Mouse (Mus musculus) heart, postnatal 0 days (tissue): Measurements from ENCODE around the gene Rhebl1. TPM values are rescaled to one million over a fixed set of nuclear protein-coding genes. Genes with fewer than 3 reads are reported as not detected.

Experiments
- ATAC-seq: fragments of 200-750 bp; cut with Nextera tagmentation; 2 replicates; pipeline ENCODE4 v1.8.0; 2017; ENCODE audit warnings: low read depth, moderate number of reproducible peaks, moderate library complexity; ENCODE audit not compliant: insufficient read depth
- DNase-seq: peaks from one replicate; pipeline ENCODE4 v3.0.0-alpha.2; 2016; ENCODE audit warnings: low spot score
- H3K27ac ChIP-seq: fragments of 300-500 bp; sonication (generic); 2 replicates; pipeline ENCODE4 v1.5.1; 2014; ENCODE audit warnings: low read depth, mild to moderate bottlenecking
- H3K27me3 ChIP-seq: fragments of 300-500 bp; sonication (generic); 2 replicates; pipeline ENCODE4 v1.6.1; 2014; ENCODE audit warnings: low read length, mixed read lengths; ENCODE audit not compliant: control insufficient read depth, insufficient read depth
- H3K36me3 ChIP-seq: fragments of 300-500 bp; sonication (generic); replicated peaks from 2 replicates; pipeline ENCODE4 v1.6.1; 2014; ENCODE audit warnings: low read length, mixed read lengths; ENCODE audit not compliant: control insufficient read depth, insufficient read depth
- H3K4me1 ChIP-seq: fragments of 300-500 bp; sonication (generic); 2 replicates; pipeline ENCODE4 v1.6.1; 2014; ENCODE audit warnings: antibody characterized with exemption; ENCODE audit not compliant: control insufficient read depth, insufficient read depth
- H3K4me2 ChIP-seq: fragments of 300-500 bp; sonication (generic); 2 replicates; pipeline ENCODE4 v1.6.1; 2014; ENCODE audit warnings: low read depth, mild to moderate bottlenecking, low read length, moderate library complexity
- H3K4me3 ChIP-seq: fragments of 300-500 bp; sonication (generic); 2 replicates; pipeline ENCODE4 v1.5.1; 2014; ENCODE audit warnings: low read depth, low read length
- H3K9ac ChIP-seq: fragments of 300-500 bp; sonication (generic); replicated peaks from 2 replicates; pipeline ENCODE4 v1.6.1; 2014; ENCODE audit warnings: low read depth, low read length, mixed read lengths
- H3K9me3 ChIP-seq: fragments of 300-500 bp; sonication (generic); replicated peaks from 2 replicates; pipeline ENCODE4 v1.6.1; 2016; ENCODE audit warnings: low read length; ENCODE audit not compliant: control insufficient read depth
- CTCF ChIP-seq: IDR thresholded peaks from 2 replicates; pipeline ENCODE4 v1.5.1; 2016; ENCODE audit warnings: antibody characterized with exemption, control low read depth, low read depth
- EP300 ChIP-seq: IDR thresholded peaks from 2 replicates; pipeline ENCODE4 v1.6.1; 2016; ENCODE audit warnings: antibody characterized with exemption, low read depth
- WGBS: fragments of 180-500 bp; shearing (Covaris S2); extraction: QIAGEN DNeasy Blood & Tissue Kit; methylation state at CpG from one replicate; pipeline ENCODE4 v1.1.7; 2014; 5-methylcytosine and 5-hydroxymethylcytosine counted together
- polyA plus RNA-seq: library from polyadenylated mRNA; unstranded; fragments of >200 nt; fragmentation: Nextera tagmentation; extraction: Ambion mirVana; gene quantifications from 2 replicates; pipeline ENCODE4 v1.2.1, GENCODE M21; 2015
- total RNA-seq: library from RNA; depleted of rRNA; stranded (reverse); fragments of >200 nt; gene quantifications from 2 replicates; pipeline ENCODE4 v1.2.3, GENCODE M21; 2014; ENCODE audit warnings: low replicate concordance

Gene Rhebl1
- total and polyA plus RNA-seq, 2 experiments from 2014 or later = 4.1 to 12.6 TPM

DNA sequence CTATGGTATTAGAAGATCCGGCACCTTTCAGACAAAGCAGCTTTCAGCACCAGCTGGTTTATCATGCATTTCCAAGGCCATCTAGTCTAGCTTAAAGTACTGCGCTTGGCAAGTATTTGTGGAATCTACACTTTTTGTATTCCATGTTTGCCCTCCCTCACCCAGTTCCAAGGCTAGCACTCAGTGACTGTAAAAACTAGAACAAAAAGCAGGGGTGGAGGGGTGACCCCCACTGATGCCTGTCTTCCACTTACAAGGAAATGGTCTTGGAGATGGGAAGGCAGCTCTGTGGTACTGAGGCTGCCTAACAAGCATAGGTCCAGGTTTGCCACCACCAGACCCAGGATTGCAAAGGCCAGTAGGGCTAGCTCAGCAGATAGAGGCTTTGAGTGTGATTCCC lies 8.3 kb upstream of the Rhebl1 start:
- no peak overlapping the region for H3K27ac ChIP-seq
- H3K4me1 ChIP-seq = peaks cover 10% of the 10 kb centered on the region; the same call in 1 of the 2 replicates
- H3K9ac ChIP-seq = no peak overlapping the region
- WGBS = 73% methylated on average over 2 of the region's 2 CpGs
- no peak overlapping the region for H3K4me2 ChIP-seq
- TF ChIP-seq CTCF = no peak
- no peak for TF ChIP-seq EP300
- DNase-seq (no peak), ATAC-seq (no peak)
- H3K36me3 ChIP-seq = peaks cover 39% of the 10 kb centered on the region
- H3K4me3 ChIP-seq = no peak overlapping the region
- H3K27me3 ChIP-seq = peaks cover 19% of the 10 kb centered on the region
- no peaks in the 10 kb centered on the region for H3K9me3 ChIP-seq

DNA sequence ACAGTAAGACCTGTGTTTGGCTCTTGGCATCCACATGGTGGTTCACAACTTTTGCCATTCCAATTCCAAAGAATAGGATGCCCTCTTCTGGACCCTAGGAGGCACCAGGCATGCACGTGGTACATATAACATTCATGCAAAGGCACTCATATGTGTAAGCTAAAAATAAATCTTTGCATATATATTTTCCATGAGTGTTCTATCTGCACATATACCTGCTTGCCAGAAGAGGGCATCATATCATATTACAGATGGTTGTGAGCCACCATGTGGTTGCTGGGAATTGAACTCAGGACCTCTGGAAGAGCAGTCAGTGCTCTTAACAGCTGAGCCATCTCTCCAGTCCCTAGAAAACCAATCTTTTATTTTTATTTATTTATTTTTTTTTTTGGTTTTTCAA lies 7.2 kb upstream of the Rhebl1 start:
- no peak overlapping the region for H3K9ac ChIP-seq
- 50% methylated on average over 1 of the region's 1 CpGs for WGBS
- no peak for TF ChIP-seq EP300
- no peak for TF ChIP-seq CTCF
- H3K4me1 ChIP-seq = peaks cover 15% of the 10 kb centered on the region; the same call in 1 of the 2 replicates
- no peak overlapping the region for H3K4me2 ChIP-seq
- DNase-seq (no peak), ATAC-seq (no peak)
- H3K4me3 ChIP-seq = no peak overlapping the region
- H3K9me3 ChIP-seq = no peaks in the 10 kb centered on the region
- H3K27me3 ChIP-seq = peaks cover 30% of the 10 kb centered on the region
- no peak overlapping the region for H3K27ac ChIP-seq
- peaks cover 32% of the 10 kb centered on the region for H3K36me3 ChIP-seq

DNA sequence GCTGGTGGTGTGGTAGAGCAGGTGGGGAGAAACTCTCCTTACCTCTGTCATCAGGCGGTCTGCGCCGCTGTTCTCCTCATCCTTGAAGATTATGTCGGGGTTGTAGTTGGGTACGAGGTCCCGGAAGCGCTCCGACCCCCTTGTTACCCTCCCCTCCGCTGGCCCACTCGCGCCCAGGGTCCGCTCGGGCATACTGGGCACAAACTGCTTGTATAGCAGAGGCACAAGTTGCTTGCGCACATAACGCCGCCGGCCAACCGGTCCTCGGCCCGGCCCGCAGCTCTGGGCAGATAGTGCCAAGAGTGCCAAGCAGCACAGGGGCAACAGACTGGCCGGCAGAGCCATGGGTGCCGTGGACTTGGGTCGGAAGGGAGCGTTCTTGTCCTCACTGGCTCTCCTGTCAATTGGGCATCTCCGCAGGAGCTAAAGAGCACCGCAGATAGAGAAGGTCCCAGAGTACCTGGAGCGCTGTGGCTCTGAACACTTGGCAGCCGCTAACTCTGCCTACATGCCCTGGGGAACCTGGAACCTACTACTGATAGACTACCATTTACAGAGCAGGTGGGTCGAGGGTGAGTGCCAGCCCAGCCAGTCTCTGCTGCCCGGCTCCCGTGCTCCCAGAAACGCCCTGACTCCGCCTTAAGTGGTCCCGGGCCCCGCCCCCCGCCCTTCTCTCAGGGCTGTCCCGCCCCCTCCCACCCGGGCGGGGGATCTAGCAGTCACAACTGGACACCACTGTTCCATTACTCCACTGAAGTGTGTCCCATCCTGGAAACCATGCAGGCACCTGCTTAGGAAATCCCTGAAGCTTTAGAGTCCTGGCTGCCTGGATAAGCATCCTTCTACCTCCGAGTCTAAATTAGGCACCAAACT lies 3.8 kb upstream of the Rhebl1 start, which contains the start of gene Dhh:
Gene Dhh, minus strand, starts transcription at position 613 of the 873 bp plus-strand sequence.
- Histone ChIP-seq H3K4me3 (peak within 1 kb of the TSS; percentile 37), H3K4me1 (peaks cover 33% of the 10 kb centered on the region), H3K27ac (no peak within 1 kb of the TSS), H3K9ac (0 out of 2 replicates have a peak within 1 kb of the TSS, but pooled peaks have one; percentile 17), H3K9me3 (no peaks in the 10 kb centered on the region), H3K27me3 (peaks cover 63% of the 10 kb centered on the region), H3K4me2 (peak within 1 kb of the TSS; percentile 53), H3K36me3 (0 out of 2 replicates have a peak, but pooled peaks cover under 1% of the 10 kb centered on the region)
- no peak for ATAC-seq
- TF ChIP-seq EP300 (no peak), CTCF (no peak)
- no peak for DNase-seq
- WGBS = 2% methylated on average over 38 of the region's 41 CpGs

DNA sequence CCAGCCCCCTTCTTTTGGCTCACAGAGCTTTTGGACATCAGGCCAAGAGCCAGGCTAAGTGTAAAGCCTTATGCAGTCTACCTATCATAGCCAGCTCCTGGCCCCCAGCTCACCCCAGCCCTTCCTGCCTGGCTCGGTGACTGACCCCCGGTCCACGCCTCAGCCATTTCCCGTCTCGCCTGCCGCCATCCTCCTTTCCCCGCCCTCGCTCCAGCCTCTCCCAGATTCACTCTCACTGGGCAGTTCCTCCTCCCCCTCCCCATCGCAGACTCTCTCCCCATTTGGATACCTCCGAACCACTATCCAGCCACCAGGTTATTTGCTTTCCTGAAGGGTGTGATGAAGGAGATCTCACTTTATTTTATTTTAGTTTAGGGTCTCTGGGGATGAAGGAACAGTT lies 3.2 kb upstream of the Rhebl1 start:
- Histone ChIP-seq H3K4me2 (peak overlapping the region; percentile 53), H3K9me3 (no peaks in the 10 kb centered on the region), H3K36me3 (no peaks in the 10 kb centered on the region), H3K27ac (no peak overlapping the region), H3K4me3 (peak overlapping the region; percentile 37), H3K4me1 (peaks cover 33% of the 10 kb centered on the region), H3K9ac (no peak overlapping the region), H3K27me3 (peaks cover 65% of the 10 kb centered on the region)
- DNase-seq (peak; percentile 30), ATAC-seq (0 out of 2 replicates have a peak, but pooled peaks have one; percentile 15)
- no peak for TF ChIP-seq CTCF
- TF ChIP-seq EP300 = no peak
- WGBS = 12% methylated on average over 10 of the region's 10 CpGs

DNA sequence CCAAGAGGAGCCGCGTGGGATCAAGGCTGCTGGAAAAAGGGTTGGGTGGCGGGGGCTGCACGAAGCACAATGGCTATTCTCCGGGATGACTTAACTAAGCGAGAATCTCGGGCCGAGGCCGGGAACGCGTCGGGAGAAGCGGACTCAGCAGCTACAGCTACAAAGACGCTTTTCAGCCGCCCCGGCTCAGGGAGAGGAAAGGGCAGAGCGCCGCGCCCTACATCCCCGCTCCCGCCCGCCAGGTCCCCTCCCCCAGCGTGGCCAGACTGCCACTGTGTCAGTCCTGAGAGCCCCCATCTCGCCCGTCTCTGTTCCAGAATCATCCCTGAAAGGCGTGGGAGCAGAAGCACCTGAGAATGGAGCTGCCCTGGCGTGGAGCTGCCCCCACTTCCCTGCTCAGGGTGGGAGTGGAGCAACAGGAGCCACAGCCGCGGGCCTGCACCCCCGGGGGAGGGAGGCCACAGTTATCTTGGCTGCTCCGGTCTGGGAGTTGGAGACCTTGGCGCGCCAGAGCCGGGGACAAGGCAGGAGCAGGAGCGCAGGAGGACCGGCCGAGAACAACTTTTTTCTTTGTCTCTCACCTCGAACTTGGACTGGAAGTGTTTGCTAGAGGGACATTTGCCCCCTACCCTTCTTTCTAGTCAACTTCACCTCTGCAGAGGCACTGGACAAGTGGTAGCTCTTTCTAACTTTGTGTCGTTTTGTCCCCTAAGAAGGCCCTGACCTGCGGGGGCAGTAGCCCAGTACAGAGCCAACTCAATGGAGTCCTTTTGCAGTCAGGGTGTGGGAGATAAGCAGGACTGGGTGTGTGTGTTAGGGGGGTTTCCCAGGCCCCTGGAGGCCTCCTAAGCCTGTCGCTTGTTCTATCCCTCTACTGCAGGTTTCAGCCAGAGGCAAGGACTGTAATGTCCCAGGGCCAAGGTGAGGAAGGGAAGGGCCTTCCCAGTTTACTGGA lies 1.6 kb upstream of the Rhebl1 start:
- Histone ChIP-seq H3K9ac (peak overlapping the region; percentile 12; the same call in 1 of the 2 replicates), H3K9me3 (no peaks in the 10 kb centered on the region), H3K36me3 (no peaks in the 10 kb centered on the region), H3K4me3 (peak overlapping the region; percentile 42), H3K4me1 (peaks cover 33% of the 10 kb centered on the region), H3K4me2 (peak overlapping the region; percentile 60), H3K27me3 (peaks cover 65% of the 10 kb centered on the region), H3K27ac (peak overlapping the region; percentile 32)
- TF ChIP-seq EP300 (no peak), CTCF (no peak)
- 6% methylated on average over 40 of the region's 41 CpGs for WGBS
- peak; percentile 16 for ATAC-seq
- DNase-seq = peak; percentile 59
